Mouse (Mus musculus) lung, postnatal 14 days (tissue): ENCODE results near the gene Rab20.
A peak's percentile ranks its signal among the peaks of the same experiment; 100 is the strongest.
"Not testable (repeated sequence)": the region's sequence is repeated elsewhere in the genome, so short reads cannot be mapped to it uniquely, and the experiment has no call there.

Experiments
- DNase-seq: peaks from one replicate; pipeline ENCODE4 v3.0.0; 2021

Gene Rab20

DNA sequence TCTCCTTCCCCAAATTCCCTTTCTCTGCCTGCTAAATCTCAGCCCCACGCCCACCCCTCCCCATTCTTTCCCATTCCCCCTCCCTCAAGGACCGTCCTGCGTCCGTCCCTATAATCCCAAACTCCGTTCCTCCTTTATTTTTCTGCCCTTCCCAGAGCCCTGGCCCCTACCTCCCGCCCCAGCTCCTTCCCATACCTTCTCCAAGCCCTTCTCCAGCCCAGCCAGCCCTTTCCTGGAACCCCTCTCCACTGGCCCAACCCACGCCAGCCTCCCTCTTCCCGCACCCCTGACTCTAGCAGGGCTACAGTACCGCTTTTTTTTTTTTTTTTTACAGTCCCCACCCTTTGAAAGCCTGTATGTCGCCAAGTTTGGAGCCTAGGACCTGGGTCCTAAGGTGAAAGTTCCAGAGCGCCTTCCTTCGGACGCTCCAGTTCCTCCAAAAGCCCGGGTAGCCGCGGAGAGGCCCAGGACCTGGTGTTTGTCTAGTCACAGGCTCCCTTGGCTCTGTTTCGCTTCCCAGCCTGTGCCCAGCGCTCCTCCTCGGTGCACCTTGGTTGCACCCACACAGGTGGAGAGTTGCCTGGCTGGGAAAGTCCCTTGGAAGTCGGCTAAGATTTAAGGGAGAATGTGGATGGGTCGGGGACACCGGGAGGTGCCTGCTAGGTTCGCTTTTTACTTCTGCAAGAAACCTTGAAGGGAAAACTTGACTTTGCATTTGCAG, 457 bp upstream of the Rab20 start:
- DNase-seq, result no peak

DNA sequence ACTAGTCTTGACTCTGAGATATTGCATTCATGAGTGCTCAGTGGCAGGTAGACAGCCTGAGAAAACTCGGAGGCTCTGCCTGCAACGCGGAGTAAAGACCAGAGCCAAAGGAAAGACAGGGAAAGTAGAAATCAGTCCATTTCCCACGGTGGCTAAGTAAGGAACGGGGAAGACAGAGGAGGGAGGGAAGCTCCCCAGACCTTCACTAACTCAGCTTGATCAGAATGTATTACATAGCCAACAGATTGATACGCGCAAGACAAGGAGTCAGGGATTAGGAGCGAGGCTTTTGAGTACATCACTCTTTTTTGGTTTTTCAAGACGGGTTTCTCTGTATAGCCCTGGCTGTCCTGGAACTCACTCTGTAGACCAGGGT, 1.3 kb downstream of the Rab20 start:
- DNase-seq, result no peak

DNA sequence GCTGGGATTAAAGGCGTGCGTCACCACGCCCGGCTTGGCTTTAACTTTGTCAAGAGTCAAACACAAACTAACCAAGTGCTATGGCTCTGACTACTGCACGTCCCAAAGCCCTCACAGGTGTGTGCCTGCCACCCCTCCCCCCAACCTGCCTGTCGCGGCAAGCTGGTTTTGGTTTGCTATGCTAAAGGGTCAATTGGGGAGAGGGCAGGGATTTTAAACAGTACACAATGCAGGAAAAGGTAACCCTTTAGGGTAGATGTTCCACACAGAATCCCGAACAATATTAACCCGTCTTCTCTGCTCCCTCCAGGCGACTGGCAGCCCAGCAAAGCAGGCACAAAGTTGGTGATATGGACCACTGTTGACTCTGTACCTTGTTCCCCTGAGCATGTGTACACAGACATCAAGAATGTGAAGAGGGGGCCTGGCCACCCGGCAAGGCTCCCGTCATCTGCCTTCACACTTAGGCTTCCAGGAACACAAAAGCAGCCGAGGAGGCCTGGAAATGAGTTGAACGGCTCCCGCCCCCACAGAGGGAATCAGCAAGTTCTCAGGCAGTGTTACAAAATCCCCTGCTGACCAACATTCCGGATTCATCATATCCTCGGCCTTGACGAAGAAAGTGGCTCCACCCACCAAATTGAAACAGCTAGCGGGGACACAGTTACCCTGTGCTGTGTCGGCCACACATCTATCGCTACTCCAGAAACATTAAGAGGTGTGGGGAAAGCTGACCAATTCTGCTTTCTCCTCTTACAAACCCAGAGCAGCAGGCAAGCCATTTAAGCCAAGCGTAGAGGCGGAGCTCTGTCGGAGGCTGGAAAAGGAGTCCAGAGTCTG, 2.0 kb downstream of the Rab20 start:
- DNase-seq, result peak; percentile 71

DNA sequence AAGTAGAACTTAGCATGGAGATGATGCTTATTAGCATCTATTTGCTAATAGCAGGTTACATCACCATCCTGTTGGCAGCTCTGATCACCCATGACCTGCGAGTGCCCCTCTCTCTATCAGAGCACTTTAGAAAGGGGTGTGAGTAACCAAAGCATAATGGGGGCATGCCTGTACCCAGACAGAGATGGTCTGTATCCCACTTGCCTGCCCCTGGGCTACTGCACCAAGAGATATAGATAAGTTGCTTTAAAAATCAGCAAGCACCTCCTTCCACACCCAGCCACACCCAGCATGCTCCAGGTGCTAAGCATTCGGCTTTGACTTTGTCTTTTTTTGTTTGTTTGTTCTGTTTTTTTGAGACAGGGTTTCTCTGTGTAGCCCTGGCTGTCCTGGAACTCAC, 2.6 kb downstream of the Rab20 start:
- no peak for DNase-seq

DNA sequence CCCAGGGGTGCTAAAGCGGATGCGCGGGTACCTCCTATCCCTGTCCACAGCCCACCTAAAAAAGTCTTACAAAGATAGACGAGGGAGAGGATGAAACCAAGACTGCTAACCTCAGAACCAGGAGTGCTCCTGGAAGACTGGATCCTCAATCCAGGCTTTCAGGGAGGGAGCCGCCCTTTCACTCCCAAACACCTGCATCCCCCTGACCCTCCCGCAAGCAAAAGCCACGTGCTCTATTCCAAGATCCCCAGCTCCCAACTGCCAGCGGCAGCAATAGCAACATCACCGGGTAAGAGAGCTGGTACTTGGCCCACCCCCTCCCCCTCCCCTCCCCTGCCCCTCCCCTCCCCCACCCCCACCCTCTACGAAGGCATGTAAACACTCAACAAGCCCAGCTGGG, 3.1 kb downstream of the Rab20 start:
- DNase-seq, result no peak

DNA sequence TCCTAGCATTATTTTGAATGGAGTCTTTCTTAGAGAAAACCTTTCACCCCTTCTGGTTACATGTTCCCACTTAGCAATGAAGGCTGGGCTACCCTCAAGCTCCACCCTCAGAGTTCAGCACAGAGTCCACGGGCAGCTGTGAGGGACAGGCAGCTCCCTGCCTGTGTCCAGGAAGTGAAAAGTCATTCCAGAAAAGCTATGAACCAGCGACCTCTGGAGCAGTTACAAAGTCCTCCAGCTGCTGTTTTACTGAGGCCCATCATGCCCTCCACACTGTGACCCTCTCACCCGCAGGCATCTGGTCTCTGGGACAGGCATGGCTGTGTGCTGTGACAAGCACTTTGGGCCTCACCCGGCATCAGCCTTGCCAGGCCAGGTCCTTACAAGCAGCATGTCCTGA, 5.4 kb downstream of the Rab20 start:
- peak; percentile 56 for DNase-seq

DNA sequence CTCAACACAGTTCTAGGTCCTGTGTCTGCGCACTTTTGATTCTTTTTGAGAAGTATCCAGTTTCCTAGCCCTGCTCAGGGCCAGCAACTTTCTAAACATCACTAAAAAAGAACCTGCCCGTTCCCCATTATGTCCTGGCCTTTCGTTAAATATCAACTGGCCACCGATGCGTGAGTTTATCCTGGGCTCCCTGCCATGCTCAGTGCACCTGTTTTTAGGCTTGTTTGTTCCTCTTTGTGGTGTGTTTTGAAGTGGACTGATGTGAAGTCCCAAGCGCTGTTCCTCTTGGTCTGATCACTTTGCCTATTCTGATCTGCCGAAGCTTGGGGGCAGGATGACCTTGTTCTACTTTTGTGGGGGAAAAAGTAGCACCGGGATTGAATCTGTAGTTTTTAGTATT, 7.2 kb downstream of the Rab20 start:
- DNase-seq, result no peak

DNA sequence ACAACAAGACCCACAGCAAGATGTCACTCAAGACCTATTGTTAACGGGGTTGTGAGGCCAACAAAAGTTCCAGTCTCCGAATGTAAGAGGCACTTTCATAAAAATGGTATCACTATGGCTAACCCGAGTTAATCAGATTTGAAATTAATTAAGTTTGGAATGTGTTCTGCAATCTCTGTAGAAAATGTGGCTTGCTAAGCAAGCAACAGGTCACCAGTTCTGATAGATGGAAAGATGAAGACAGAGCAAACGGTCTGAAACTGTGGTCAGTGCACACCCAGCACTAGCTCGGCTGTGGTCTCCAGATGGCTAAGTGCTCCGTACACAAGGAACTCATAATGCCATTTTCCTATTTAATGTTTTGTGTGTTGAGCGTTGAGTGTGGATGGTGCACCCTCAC, 7.8 kb downstream of the Rab20 start:
- DNase-seq, result no peak

DNA sequence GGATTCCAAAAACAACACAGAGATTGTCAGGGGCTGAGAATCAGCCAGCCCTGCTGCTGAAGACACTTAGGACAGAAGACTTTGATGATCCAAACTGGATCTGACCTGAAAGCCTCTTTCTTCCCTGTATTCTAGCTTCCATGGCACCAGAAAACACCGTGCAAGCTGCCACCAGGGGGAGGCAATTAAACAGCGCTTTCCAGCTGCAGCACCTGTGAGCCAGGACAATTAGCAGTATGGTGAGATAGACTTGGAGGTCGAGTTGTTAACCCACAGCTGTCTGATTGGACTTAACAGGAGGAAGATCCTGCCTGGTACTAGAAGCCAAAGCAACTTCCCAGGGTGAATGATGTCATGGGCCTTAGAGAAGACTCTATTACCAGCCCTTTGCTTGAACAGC, 9.4 kb downstream of the Rab20 start:
- DNase-seq, result peak; percentile 67

DNA sequence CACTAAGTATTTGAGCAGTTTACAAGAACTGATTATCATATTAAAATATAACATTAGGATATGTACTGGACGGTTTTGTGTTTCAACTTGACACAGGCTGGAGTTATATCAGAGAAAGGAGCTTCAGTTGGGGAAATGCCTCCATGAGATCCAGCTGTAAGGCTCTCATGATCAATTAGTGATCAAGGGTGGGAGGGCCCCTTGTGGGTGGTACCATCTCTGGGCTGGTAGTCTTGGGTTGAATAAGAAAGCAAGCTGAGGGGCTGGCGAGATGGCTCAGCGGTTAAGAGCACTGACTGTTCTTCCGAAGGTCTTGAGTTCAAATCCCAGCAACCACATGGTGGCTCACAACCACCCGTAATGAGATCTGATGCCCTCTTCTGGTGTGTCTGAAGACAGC, 12.0 kb downstream of the Rab20 start:
- not testable (repeated sequence) for DNase-seq

DNA sequence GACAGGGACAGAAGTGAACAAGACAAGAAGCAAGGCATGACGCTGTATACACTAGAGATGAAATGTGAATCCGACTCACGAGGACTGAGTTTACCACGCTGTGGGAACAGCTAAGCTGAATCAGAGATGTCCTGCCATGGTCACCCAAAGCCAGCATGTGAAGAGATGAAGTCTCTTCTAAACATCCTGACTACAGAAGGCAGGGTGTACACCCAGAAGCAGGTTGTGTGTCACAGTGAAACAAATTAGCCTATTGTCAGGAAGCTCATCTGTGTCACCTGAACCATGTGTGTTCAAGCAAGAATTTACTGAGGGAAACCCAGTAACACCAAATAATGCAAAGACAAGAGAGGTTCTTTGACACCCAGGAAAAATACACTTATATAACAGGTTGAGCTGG, 12.9 kb downstream of the Rab20 start:
- DNase-seq, result no peak

DNA sequence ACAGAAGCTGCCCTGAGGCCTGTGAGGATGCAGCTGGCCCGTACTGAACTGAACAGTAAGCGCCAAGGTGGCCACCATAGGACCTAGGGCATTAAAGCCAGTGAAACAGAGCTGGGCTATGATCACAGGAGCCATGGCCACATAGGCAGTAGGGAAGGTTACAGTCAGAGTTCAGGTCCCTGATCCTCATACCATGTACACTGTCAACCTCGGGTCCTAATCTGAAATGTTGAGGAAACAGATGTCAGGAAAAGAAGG, 13.9 kb downstream of the Rab20 start:
- no peak for DNase-seq

DNA sequence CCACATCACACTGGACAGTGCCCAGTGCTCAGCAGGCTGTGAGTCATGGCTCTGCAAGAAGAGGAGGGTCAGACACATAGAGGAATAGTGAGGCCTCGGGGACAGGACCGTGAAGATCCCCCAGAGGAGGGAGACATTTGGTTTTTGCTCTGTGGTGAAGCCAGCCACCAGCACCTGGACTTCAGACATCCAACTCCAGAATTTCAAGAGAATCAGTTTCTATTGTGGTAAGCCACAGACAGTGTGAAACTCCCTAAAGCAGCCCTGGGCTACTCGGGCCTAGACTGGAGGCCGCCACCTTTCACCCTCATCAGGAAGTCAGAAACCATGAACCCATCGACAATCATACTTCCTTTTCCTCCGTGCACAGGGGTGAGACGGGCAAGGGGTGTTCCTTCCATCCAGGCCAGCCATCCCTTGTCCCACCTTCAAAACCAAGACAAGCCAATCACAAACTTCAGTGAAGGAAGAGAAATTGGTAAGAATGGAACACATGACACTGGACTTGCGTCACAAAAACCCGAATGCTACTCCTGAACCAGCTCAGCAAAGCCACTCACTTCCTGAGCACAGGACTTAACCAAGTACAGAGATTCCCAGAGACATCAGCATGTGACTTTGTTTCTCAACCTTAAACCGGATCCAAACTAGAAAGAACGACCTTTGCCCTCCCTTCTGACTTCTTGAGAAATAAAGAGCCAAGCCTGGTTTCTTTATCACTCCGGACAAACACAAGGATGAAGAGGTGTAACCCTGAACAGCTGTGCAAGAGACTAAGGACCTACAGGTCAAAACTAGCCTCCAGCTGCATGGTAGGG, 14.4 kb downstream of the Rab20 start:
- peak; percentile 32 for DNase-seq

DNA sequence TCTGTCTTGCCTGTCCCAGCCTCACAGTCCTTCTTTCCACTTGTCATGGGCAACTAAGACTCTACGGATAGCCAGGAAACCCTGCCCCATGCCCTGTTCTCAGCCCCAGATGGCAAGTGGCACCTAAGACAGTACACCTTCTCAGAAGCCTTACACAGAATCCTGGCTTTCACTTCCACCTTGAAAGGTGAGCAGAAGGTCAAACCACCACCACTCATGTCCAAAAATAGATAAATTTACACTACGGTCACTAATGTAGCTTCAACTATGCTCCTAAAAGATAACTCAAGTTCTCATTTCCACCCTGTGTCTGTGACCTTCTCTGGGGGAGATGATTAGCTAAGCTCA, 15.0 kb downstream of the Rab20 start:
- no peak for DNase-seq

DNA sequence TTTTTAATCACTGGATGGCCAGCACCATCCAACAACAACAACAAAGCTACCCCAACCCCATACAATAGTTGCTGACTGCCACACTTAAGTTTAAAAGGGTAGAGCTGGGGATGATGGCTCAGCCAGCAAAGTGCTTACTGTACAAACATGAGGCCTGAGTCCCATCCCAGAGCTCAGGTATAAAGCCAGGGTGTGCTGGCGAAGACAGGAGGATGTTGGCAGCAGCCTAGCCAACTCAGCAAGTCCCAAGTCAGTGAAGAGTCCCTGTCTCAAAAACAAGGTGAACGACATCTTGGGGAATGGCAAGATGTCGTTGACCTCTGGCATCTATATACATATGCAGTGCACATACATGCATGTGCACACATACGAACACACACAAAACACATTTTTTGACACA, 15.9 kb downstream of the Rab20 start:
- no peak for DNase-seq

DNA sequence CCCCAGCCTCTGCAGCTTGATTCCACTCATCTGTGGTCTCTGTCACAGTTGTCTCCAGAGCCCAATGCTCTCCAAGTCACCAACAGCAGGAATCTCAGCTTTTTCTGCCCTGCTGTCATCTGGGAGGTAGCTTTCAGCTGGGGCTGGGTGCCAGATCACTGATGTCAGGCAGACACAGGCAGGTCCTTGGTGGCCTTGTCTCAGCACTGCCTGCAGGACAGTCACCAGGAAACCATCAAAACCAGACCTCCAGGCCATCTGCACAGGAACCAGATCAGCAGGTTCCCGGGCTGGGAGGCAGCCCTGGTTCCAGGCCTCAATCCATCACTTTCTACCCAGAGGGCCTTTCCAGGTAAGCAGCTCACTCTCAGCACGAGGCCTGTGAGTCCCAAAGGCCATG, 16.7 kb downstream of the Rab20 start:
- no peak for DNase-seq

DNA sequence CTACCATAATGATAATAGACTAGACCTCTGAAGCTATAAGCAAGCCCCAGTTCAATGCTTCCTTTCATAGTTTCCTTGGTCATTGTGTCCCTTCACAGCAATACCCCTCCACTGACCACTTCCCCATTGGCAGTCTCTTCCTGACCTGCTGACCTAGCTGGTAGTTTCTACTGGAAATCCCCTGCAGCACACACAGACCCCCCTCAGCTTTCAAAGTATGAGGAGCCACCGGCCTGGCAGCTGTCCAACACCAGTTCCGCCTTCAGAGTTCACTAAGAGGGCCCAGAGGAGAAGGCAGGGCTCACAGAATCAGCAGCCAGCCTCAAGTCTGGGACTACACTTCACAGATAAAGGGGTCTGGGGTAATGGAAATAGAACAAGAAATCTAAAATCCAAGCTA, 17.6 kb downstream of the Rab20 start:
- DNase-seq, result peak; percentile 58

DNA sequence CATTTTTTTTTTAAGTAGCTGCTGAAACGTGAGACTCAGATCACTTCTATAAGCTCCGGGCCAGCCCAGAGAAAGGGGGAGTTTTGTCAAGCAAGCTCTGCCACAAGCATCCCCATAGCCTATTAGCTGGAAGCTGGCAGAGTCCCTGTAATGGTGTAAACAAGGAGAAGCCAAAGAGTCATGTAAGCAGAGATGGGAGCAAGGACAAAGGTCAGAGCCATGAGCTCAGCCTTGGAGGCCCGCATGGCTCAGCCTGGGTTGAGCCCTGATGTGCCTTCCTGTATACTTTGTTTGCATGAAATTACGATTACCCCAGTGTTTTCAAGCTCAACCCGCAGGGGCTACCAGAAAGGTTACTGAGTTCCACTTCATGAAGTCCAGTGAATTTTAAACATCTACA, 19.5 kb downstream of the Rab20 start:
- no peak for DNase-seq

DNA sequence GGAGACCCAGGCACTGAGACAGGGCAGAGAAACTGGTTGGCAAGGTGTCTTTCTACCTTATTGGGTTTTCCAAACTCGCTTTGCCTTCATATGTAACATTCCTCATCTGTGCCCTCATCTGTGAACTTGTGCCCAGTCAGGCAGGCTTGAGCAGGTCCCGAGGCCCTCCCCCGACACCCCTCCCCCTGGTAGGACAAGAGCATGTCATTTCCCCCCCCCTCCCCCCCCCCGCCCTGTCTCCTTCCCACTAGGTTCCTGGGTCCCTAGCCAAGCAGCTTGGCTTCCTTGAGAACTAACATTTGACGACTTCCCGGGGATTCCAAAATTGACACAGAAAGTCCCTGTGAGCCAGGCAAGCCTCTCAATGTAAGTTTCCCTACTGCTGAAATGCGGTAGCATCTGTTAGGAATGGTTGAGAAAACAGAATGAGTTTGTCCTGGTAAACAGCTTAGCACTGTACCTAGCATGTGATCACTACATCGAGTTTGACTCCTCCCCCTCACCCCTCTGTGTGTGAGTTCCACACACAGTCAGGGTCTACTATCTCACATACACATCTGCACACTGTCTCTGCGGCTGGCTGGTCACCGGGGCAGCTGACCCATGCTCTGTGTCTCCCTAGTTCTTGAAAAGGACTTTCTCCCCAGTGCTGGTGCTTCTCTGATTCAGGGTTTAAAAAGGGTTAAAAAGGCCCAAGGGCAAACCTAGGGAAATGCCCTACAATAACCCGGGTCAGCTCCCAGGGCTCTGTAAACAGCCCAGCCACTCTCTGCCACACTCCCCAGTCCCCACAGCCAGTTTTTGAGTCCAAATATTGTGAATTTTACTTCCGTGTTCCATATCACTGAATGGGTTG, 20.3 kb downstream of the Rab20 start:
- DNase-seq, result peak; percentile 34

DNA sequence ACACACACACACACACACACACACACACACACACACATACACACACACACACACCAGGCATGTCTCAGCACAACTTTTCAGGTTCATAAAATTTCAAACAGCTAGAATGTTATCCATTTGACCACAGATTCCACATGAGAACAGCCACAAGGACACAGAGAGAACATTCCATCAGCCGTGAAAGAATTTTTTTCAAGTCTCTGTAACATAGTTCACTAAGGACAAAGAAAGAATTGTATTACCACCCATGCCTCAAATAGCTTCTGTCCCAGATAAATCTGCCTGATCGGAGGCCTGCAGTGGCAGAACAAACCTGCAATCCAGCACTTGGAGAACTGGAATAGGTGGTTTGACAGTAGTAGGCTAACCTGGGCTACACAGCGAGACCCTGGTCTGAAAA, 21.2 kb downstream of the Rab20 start:
- no peak for DNase-seq

DNA sequence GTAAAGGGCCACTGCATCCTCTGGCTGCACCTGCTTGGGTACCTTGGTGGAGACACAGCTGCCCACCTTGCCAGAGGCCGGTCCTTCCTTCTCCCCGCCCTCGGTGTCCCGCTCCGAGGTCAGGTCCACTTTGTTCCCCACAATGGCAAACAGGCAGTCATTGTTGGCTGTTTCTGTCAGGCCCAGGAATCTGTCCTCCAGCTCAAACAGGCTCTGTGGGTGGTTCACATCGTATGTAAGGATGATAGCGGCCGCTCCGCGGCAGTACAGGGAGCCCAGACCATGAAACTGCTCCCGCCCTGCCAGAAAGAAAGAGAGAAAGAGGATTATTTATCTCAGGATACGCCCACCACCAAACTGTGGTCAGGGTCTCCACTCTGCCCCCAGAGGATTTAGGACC, 24.3 kb downstream of the Rab20 start:
- no peak for DNase-seq

DNA sequence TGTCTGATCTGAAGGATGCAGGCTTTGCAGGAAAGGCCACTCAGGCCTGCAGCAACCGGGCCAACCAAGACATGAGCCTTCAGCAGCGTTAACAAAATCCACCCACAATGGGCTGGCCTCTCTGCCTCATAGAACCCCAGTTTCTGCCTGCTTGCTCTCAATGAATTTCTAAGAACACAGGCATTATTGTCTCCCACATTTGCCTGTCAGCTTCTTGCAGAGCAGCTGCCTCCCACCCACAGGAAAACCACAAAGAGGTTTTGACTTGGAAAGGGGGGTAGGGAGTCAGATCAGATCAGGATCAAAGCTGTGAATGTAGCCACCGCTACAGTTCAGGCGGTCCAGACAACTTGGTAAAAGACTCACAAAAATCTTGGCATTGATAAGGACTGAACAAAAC, 25.5 kb downstream of the Rab20 start:
- DNase-seq, result no peak

DNA sequence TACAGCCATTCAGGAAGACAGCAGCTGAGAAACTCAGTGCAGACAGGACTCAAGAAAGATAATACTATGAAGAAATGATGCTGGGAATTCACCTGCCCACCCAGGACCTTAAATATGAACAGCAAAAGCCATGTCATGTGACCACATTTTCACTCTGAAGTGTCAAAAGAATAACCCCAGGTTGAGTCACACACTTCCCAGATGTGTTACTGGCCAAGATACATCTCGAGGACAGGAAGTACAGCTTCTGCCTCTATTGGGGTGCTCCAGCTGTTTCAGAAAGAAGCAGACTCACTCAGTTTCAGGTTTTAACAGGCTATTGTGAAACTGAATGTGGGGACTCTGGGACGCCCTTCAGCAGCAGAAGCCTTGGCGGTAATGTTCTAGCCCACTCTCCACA, 26.0 kb downstream of the Rab20 start:
- no peak for DNase-seq
